Mouse (Mus musculus): Measurements from ENCODE around the gene Bahd1. TPM values are rescaled to one million over a fixed set of nuclear protein-coding genes. Genes with fewer than 3 reads are reported as not detected.

Bahd1 gene
- 3.1 and 3.5 TPM in 2 replicates for polyA plus RNA-seq (2015; fragmentation: Nextera tagmentation; extraction: Ambion mirVana)

GRCm38 (mm10) chr2:118899981-118900825 lies at the start of gene Bahd1:
Gene Bahd1 (plus strand): TSS chr2:118900377.
- Histone ChIP-seq H3K9ac (replicated peaks; ENCODE audit: low read length) (peak within 1 kb of the TSS; percentile 46), H3K9me3 (ENCODE audit: low read length) (no peaks in the 10 kb centered on the region), H3K36me3 (ENCODE audit: insufficient read depth, low read length) (no peaks in the 10 kb centered on the region), H3K27me3 (ENCODE audit: insufficient read depth, low read length) (peaks cover 60% of the 10 kb centered on the region), H3K27ac (ENCODE audit: low read length) (no peak within 1 kb of the TSS), H3K4me1 (ENCODE audit: insufficient read depth, low read length) (peaks cover 33% of the 10 kb centered on the region), H3K4me2 (replicated peaks; ENCODE audit: low read depth, low read length) (peak within 1 kb of the TSS; percentile 98), H3K4me3 (ENCODE audit: low read length) (peak within 1 kb of the TSS; percentile 67)
- no peak for ATAC-seq (ENCODE audit: low FRiP score, low TSS enrichment)
- WGBS, result under 1% methylated on average over 32 of the region's 32 CpGs

GRCm38 (mm10) chr2:118851756-118852155 lies 48.4 kb upstream of the Bahd1 start:
- Histone ChIP-seq H3K4me2 (replicated peaks; ENCODE audit: low read depth, low read length) (no peak overlapping the region), H3K27me3 (ENCODE audit: insufficient read depth, low read length) (no peaks in the 10 kb centered on the region), H3K4me1 (ENCODE audit: insufficient read depth, low read length) (no peaks in the 10 kb centered on the region), H3K36me3 (ENCODE audit: insufficient read depth, low read length) (no peaks in the 10 kb centered on the region), H3K9ac (replicated peaks; ENCODE audit: low read length) (no peak overlapping the region), H3K9me3 (ENCODE audit: low read length) (no peaks in the 10 kb centered on the region), H3K4me3 (ENCODE audit: low read length) (no peak overlapping the region), H3K27ac (ENCODE audit: low read length) (no peak overlapping the region)
- ATAC-seq (ENCODE audit: low FRiP score, low TSS enrichment), result no peak
- 8% methylated on average over 3 of the region's 3 CpGs for WGBS

GRCm38 (mm10) chr2:118861454-118862339 lies 38.5 kb upstream of the Bahd1 start, which contains the start of gene Ivd:
Gene Ivd (plus strand): TSS chr2:118861954.
- 0 out of 2 replicates have a peak, but pooled peaks cover 3% of the 10 kb centered on the region for H3K36me3 ChIP-seq (ENCODE audit: insufficient read depth, low read length)
- peak within 1 kb of the TSS; percentile 70 for H3K4me3 ChIP-seq (ENCODE audit: low read length)
- no peaks in the 10 kb centered on the region for H3K27me3 ChIP-seq (ENCODE audit: insufficient read depth, low read length)
- H3K9ac ChIP-seq (replicated peaks; ENCODE audit: low read length), result peak within 1 kb of the TSS; percentile 81
- peak within 1 kb of the TSS; percentile 74 for H3K4me2 ChIP-seq (replicated peaks; ENCODE audit: low read depth, low read length)
- peak within 1 kb of the TSS; percentile 67 for H3K27ac ChIP-seq (ENCODE audit: low read length)
- under 1% methylated on average over 34 of the region's 34 CpGs for WGBS
- no peaks in the 10 kb centered on the region for H3K9me3 ChIP-seq (ENCODE audit: low read length)
- peak; percentile 100 for ATAC-seq (ENCODE audit: low FRiP score, low TSS enrichment)
- H3K4me1 ChIP-seq (ENCODE audit: insufficient read depth, low read length), result peaks cover 10% of the 10 kb centered on the region

GRCm38 (mm10) chr2:118862340-118862675 lies 37.9 kb upstream of the Bahd1 start:
- Histone ChIP-seq H3K4me1 (ENCODE audit: insufficient read depth, low read length) (peaks cover 10% of the 10 kb centered on the region), H3K9me3 (ENCODE audit: low read length) (no peaks in the 10 kb centered on the region), H3K27me3 (ENCODE audit: insufficient read depth, low read length) (no peaks in the 10 kb centered on the region), H3K36me3 (ENCODE audit: insufficient read depth, low read length) (0 out of 2 replicates have a peak, but pooled peaks cover 3% of the 10 kb centered on the region), H3K4me2 (replicated peaks; ENCODE audit: low read depth, low read length) (peak overlapping the region; percentile 74), H3K4me3 (ENCODE audit: low read length) (peak overlapping the region; percentile 70), H3K9ac (replicated peaks; ENCODE audit: low read length) (peak overlapping the region; percentile 81), H3K27ac (ENCODE audit: low read length) (0 out of 2 replicates have a peak overlapping the region, but pooled peaks have one; percentile 67)
- 24% methylated on average over 3 of the region's 3 CpGs for WGBS
- ATAC-seq (ENCODE audit: low FRiP score, low TSS enrichment), result no peak

- Histone ChIP-seq H3K4me3 (ENCODE audit: low read length) (no peak overlapping the region), H3K27me3 (ENCODE audit: insufficient read depth, low read length) (no peaks in the 10 kb centered on the region), H3K9ac (replicated peaks; ENCODE audit: low read length) (no peak overlapping the region), H3K27ac (ENCODE audit: low read length) (no peak overlapping the region), H3K9me3 (ENCODE audit: low read length) (no peaks in the 10 kb centered on the region), H3K4me2 (replicated peaks; ENCODE audit: low read depth, low read length) (no peak overlapping the region), H3K4me1 (ENCODE audit: insufficient read depth, low read length) (no peaks in the 10 kb centered on the region), H3K36me3 (ENCODE audit: insufficient read depth, low read length) (peaks cover 41% of the 10 kb centered on the region)
- WGBS, result 92% methylated on average over 3 of the region's 3 CpGs
- no peak for ATAC-seq (ENCODE audit: low FRiP score, low TSS enrichment)
Observed at GRCm38 (mm10) chr2:118870601-118871000, 29.6 kb upstream of the Bahd1 start.

- Histone ChIP-seq H3K9ac (replicated peaks; ENCODE audit: low read length) (no peak overlapping the region), H3K4me2 (replicated peaks; ENCODE audit: low read depth, low read length) (no peak overlapping the region), H3K27me3 (ENCODE audit: insufficient read depth, low read length) (no peaks in the 10 kb centered on the region), H3K27ac (ENCODE audit: low read length) (no peak overlapping the region), H3K9me3 (ENCODE audit: low read length) (no peaks in the 10 kb centered on the region), H3K4me1 (ENCODE audit: insufficient read depth, low read length) (no peaks in the 10 kb centered on the region), H3K36me3 (ENCODE audit: insufficient read depth, low read length) (peaks cover 38% of the 10 kb centered on the region), H3K4me3 (ENCODE audit: low read length) (no peak overlapping the region)
- no peak for ATAC-seq (ENCODE audit: low FRiP score, low TSS enrichment)
- WGBS, result 65% methylated on average over 1 of the region's 1 CpGs
Observed at GRCm38 (mm10) chr2:118871032-118871431, 29.1 kb upstream of the Bahd1 start.

- Histone ChIP-seq H3K4me1 (ENCODE audit: insufficient read depth, low read length) (no peaks in the 10 kb centered on the region), H3K27ac (ENCODE audit: low read length) (no peak overlapping the region), H3K9me3 (ENCODE audit: low read length) (no peaks in the 10 kb centered on the region), H3K36me3 (ENCODE audit: insufficient read depth, low read length) (peaks cover 53% of the 10 kb centered on the region), H3K9ac (replicated peaks; ENCODE audit: low read length) (no peak overlapping the region), H3K4me2 (replicated peaks; ENCODE audit: low read depth, low read length) (no peak overlapping the region), H3K27me3 (ENCODE audit: insufficient read depth, low read length) (no peaks in the 10 kb centered on the region), H3K4me3 (ENCODE audit: low read length) (no peak overlapping the region)
- ATAC-seq (ENCODE audit: low FRiP score, low TSS enrichment), result no peak
- WGBS, result 90% methylated on average over 5 of the region's 5 CpGs
Observed at GRCm38 (mm10) chr2:118873018-118873417, 27.2 kb upstream of the Bahd1 start.

GRCm38 (mm10) chr2:118873890-118874430 lies 26.2 kb upstream of the Bahd1 start:
- no peaks in the 10 kb centered on the region for H3K9me3 ChIP-seq (ENCODE audit: low read length)
- 85% methylated on average over 6 of the region's 6 CpGs for WGBS
- H3K4me2 ChIP-seq (replicated peaks; ENCODE audit: low read depth, low read length), result no peak overlapping the region
- H3K27ac ChIP-seq (ENCODE audit: low read length), result no peak overlapping the region
- H3K9ac ChIP-seq (replicated peaks; ENCODE audit: low read length), result no peak overlapping the region
- H3K27me3 ChIP-seq (ENCODE audit: insufficient read depth, low read length), result no peaks in the 10 kb centered on the region
- peaks cover 54% of the 10 kb centered on the region for H3K36me3 ChIP-seq (ENCODE audit: insufficient read depth, low read length)
- ATAC-seq (ENCODE audit: low FRiP score, low TSS enrichment), result no peak
- H3K4me1 ChIP-seq (ENCODE audit: insufficient read depth, low read length), result no peaks in the 10 kb centered on the region
- H3K4me3 ChIP-seq (ENCODE audit: low read length), result no peak overlapping the region

GRCm38 (mm10) chr2:118875316-118875715 lies 24.9 kb upstream of the Bahd1 start:
- 89% methylated on average over 8 of the region's 8 CpGs for WGBS
- no peak for ATAC-seq (ENCODE audit: low FRiP score, low TSS enrichment)
- Histone ChIP-seq H3K4me1 (ENCODE audit: insufficient read depth, low read length) (no peaks in the 10 kb centered on the region), H3K4me3 (ENCODE audit: low read length) (no peak overlapping the region), H3K4me2 (replicated peaks; ENCODE audit: low read depth, low read length) (no peak overlapping the region), H3K27ac (ENCODE audit: low read length) (no peak overlapping the region), H3K27me3 (ENCODE audit: insufficient read depth, low read length) (no peaks in the 10 kb centered on the region), H3K9me3 (ENCODE audit: low read length) (no peaks in the 10 kb centered on the region), H3K9ac (replicated peaks; ENCODE audit: low read length) (no peak overlapping the region), H3K36me3 (ENCODE audit: insufficient read depth, low read length) (peaks cover 47% of the 10 kb centered on the region)

Measured in kidney, embryonic 16.5 days (tissue).